Comparison of ENCODE assay signal across 10 mouse cellular contexts in the genomic region with DNA sequence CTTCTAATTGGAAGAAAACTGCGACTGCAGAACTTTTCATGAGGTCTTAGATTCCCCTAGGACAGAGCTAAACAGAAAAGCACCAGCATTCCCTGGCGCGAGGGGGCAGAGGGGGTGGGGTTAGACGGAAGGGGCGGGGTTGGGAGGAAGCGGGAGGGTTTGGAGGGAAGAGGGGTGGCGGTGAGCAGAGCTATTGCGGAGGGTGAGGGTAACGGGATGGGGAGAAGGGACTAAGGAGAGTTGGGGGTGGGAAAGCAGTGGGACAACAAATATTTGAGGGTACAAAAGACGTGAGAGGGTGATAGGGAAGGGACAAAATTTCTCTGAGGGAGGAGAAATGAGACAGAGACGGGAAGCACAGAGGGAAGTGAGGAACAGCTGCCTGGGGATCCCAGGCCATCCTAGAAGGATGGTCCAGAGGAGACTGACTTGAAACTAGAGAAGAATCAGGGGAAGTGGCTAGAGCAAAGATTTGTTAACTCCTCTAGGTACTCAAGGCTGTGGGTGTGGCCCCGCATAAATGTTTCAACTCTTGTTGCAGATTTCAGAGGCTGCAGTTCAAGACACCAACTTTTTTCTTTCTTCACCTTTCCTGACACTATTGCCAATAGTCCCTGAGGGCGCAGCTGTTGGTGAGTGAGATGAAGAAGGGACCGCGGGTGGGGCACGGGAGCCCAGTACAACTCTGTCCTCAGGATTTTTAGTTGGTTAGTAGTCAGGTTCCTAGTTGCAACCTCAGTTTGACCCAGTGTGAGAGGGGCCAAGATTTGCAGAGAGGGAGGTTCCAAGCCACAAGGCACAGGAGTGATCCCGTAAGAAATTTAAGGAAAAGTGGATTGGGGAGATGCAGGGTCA. TPM values are rescaled to one million over a fixed set of nuclear protein-coding genes. Genes with fewer than 3 reads are reported as not detected.
A peak's percentile ranks its signal among the peaks of the same experiment; 100 is the strongest.
DNase-seq lines count a peak whose midpoint lies in the region; ATAC-seq lines count a peak whose summit lies in the region.
"Not testable (repeated sequence)": the region's sequence is repeated elsewhere in the genome, so short reads cannot be mapped to it uniquely, and the experiment has no call there.
"Had no signal": no experiment of that assay in that cellular context is flagged by ENCODE, and none has a peak within 500 bp of the region (broad histone marks: within the 10 kb centered on the region; RNA-seq: fewer than 3 reads in every experiment).

No protein-coding gene starts in this region.

- not testable (repeated sequence) for H3K9ac ChIP-seq in hindbrain, embryonic 11.5 days (ENCODE audit: low read depth, low read length); kidney, embryonic 14.5 days (ENCODE audit: low read depth, low read length); limb, embryonic 15.5 days; neural tube, embryonic 15.5 days (replicated peaks)

- H3K4me3 ChIP-seq in forebrain, embryonic 10.5 days: peak overlapping the region; percentile 33; the same call in 1 of the 2 replicates
- not testable (repeated sequence) for H3K4me3 ChIP-seq in hindbrain, embryonic 11.5 days (ENCODE audit: low read depth, low read length); kidney, embryonic 14.5 days (ENCODE audit: low read length); limb, embryonic 15.5 days; neural tube, embryonic 15.5 days (replicated peaks)
- H3K4me3 ChIP-seq in midbrain, embryonic 10.5 days: peak overlapping the region; percentile 24; the same call in 1 of the 2 replicates

- WGBS in forebrain, embryonic 10.5 days: 15% methylated on average over 11 of the region's 17 CpGs
- WGBS in hindbrain, embryonic 11.5 days: 15% methylated on average over 12 of the region's 17 CpGs
- WGBS in kidney, embryonic 14.5 days: 10% methylated on average over 12 of the region's 17 CpGs
- 14% methylated on average over 13 of the region's 17 CpGs for whole genome bisulfite sequencing in limb, embryonic 15.5 days
- 15% methylated on average over 12 of the region's 17 CpGs for WGBS in midbrain, embryonic 10.5 days
- WGBS in neural tube, embryonic 15.5 days: 15% methylated on average over 12 of the region's 17 CpGs

- H3K36me3 ChIP-seq in forebrain, embryonic 10.5 days (replicated peaks); hindbrain, embryonic 11.5 days (ENCODE audit: control insufficient read depth, insufficient read depth, low read length); kidney, embryonic 14.5 days (ENCODE audit: control insufficient read depth, insufficient read depth, low read length); limb, embryonic 15.5 days; midbrain, embryonic 10.5 days; neural tube, embryonic 15.5 days: not testable (repeated sequence)

- peak; percentile 79 for ATAC-seq in hindbrain, embryonic 11.5 days (ENCODE audit: low FRiP score)
- peak; percentile 86 for ATAC-seq in kidney, embryonic 14.5 days (ENCODE audit: low FRiP score, low TSS enrichment)
- ATAC-seq in limb, embryonic 15.5 days (ENCODE audit: insufficient number of reproducible peaks, low FRiP score, low TSS enrichment, low read depth): peak; percentile 58; the same call in 1 of the 2 replicates
- not testable (repeated sequence) for ATAC-seq in neural tube, embryonic 15.5 days (ENCODE audit: low FRiP score)

- not testable (repeated sequence) for H3K4me1 ChIP-seq in forebrain, embryonic 10.5 days; hindbrain, embryonic 11.5 days (replicated peaks; ENCODE audit: control insufficient read depth, insufficient read depth, low read length); kidney, embryonic 14.5 days (ENCODE audit: control insufficient read depth, insufficient read depth, low read length); limb, embryonic 15.5 days; midbrain, embryonic 10.5 days; neural tube, embryonic 15.5 days

- not testable (repeated sequence) for H3K9me3 ChIP-seq in forebrain, embryonic 10.5 days; hindbrain, embryonic 11.5 days (ENCODE audit: control insufficient read depth, low read length); kidney, embryonic 14.5 days (ENCODE audit: control insufficient read depth, low read length); limb, embryonic 15.5 days; midbrain, embryonic 10.5 days (replicated peaks); neural tube, embryonic 15.5 days (replicated peaks)

- not testable (repeated sequence) for H3K27ac ChIP-seq in forebrain, embryonic 10.5 days; hindbrain, embryonic 11.5 days (ENCODE audit: low read depth, low read length); kidney, embryonic 14.5 days (ENCODE audit: low read depth, low read length); limb, embryonic 15.5 days; midbrain, embryonic 10.5 days (replicated peaks); neural tube, embryonic 15.5 days (replicated peaks)

- DNase-seq in embryo, embryonic 10.5 days (ENCODE audit: low spot score): peak; percentile 40
- DNase-seq in forebrain, embryonic 10.5 days (ENCODE audit: extremely low spot score, low spot score): peak; percentile 15
- DNase-seq in heart, adult 11 months: peak; percentile 53
- peak; percentile 20 for DNase-seq in hindbrain, embryonic 11.5 days (ENCODE audit: low spot score)
- DNase-seq in midbrain, embryonic 10.5 days (ENCODE audit: low spot score): not testable (repeated sequence)

- 0 out of 2 replicates have a peak overlapping the region, but pooled peaks have one; percentile 3 for H3K4me2 ChIP-seq in hindbrain, embryonic 11.5 days (replicated peaks; ENCODE audit: low read depth, low read length)
- peak overlapping the region; percentile 24; the same call in 1 of the 2 replicates for H3K4me2 ChIP-seq in kidney, embryonic 14.5 days (replicated peaks; ENCODE audit: low read depth, low read length)
- peak overlapping the region; percentile 22; the same call in 1 of the 2 replicates for H3K4me2 ChIP-seq in limb, embryonic 15.5 days
- peak overlapping the region; percentile 27; the same call in 1 of the 2 replicates for H3K4me2 ChIP-seq in neural tube, embryonic 15.5 days

- not testable (repeated sequence) for H3K27me3 ChIP-seq in forebrain, embryonic 10.5 days (ENCODE audit: poor library complexity, severe bottlenecking); hindbrain, embryonic 11.5 days (ENCODE audit: control insufficient read depth, insufficient read depth, low read length); kidney, embryonic 14.5 days (ENCODE audit: control insufficient read depth, insufficient read depth, low read length); limb, embryonic 15.5 days; midbrain, embryonic 10.5 days (ENCODE audit: low read depth, poor library complexity, severe bottlenecking); neural tube, embryonic 15.5 days (replicated peaks)

RNA-seq across cellular contexts. Expression of a gene that starts 15.2 kb away (rescaled TPM):
- 0.26 and 0.74 TPM in 2 replicates for polyA plus RNA-seq in forebrain, embryonic 10.5 days (2016; fragmentation: Nextera tagmentation; extraction: Ambion mirVana)
- 1.7 and 2.9 TPM in 2 replicates for polyA plus RNA-seq in hindbrain, embryonic 11.5 days (2014; fragmentation: Nextera tagmentation; extraction: Ambion mirVana)
- polyA plus RNA-seq in kidney, embryonic 14.5 days (2014; fragmentation: Nextera tagmentation; extraction: Ambion mirVana): 1.2 and 1.5 TPM in 2 replicates
- 0.55 and 0.67 TPM in 2 replicates for polyA plus RNA-seq in limb, embryonic 15.5 days (2015; fragmentation: Nextera tagmentation; extraction: Ambion mirVana)
- polyA plus RNA-seq in midbrain, embryonic 10.5 days (2016; fragmentation: Nextera tagmentation; extraction: Ambion mirVana): 1.3 and 1.5 TPM in 2 replicates
- polyA plus RNA-seq in neural tube, embryonic 15.5 days (2015; fragmentation: Nextera tagmentation; extraction: Ambion mirVana): 0.23 and 0.46 TPM in 2 replicates

RNA-seq across cellular contexts. Expression of a gene that starts 15.2 kb away (rescaled TPM):
- 9.4 and 9.9 TPM in 2 replicates for polyA plus RNA-seq in forebrain, embryonic 10.5 days (2016; fragmentation: Nextera tagmentation; extraction: Ambion mirVana)
- polyA plus RNA-seq in hindbrain, embryonic 11.5 days (2014; fragmentation: Nextera tagmentation; extraction: Ambion mirVana): 10.7 and 11.7 TPM in 2 replicates
- polyA plus RNA-seq in kidney, embryonic 14.5 days (2014; fragmentation: Nextera tagmentation; extraction: Ambion mirVana): 12.2 and 14.6 TPM in 2 replicates
- 6.8 and 7.1 TPM in 2 replicates for polyA plus RNA-seq in limb, embryonic 15.5 days (2015; fragmentation: Nextera tagmentation; extraction: Ambion mirVana)
- 18.3 and 21.8 TPM in 2 replicates for polyA plus RNA-seq in midbrain, embryonic 10.5 days (2016; fragmentation: Nextera tagmentation; extraction: Ambion mirVana)
- polyA plus RNA-seq in neural tube, embryonic 15.5 days (2015; fragmentation: Nextera tagmentation; extraction: Ambion mirVana): 0.91 and 1.4 TPM in 2 replicates
- polyA plus RNA-seq: frontal cortex, adult 2 months; midbrain, postnatal 0 days had no signal

RNA-seq across cellular contexts. Expression of a gene that starts 24.5 kb away (rescaled TPM):
- polyA plus RNA-seq in forebrain, embryonic 10.5 days (2016; fragmentation: Nextera tagmentation; extraction: Ambion mirVana): 19.7 and 21.0 TPM in 2 replicates
- 15.1 and 16.6 TPM in 2 replicates for polyA plus RNA-seq in hindbrain, embryonic 11.5 days (2014; fragmentation: Nextera tagmentation; extraction: Ambion mirVana)
- polyA plus RNA-seq in kidney, embryonic 14.5 days (2014; fragmentation: Nextera tagmentation; extraction: Ambion mirVana): 35.5 and 42.1 TPM in 2 replicates
- 10.8 and 17.5 TPM in 2 replicates for polyA plus RNA-seq in limb, embryonic 15.5 days (2015; fragmentation: Nextera tagmentation; extraction: Ambion mirVana)
- 25.1 and 37.3 TPM in 2 replicates for polyA plus RNA-seq in midbrain, embryonic 10.5 days (2016; fragmentation: Nextera tagmentation; extraction: Ambion mirVana)
- 1.6 and 3.4 TPM in 2 replicates for polyA plus RNA-seq in neural tube, embryonic 15.5 days (2015; fragmentation: Nextera tagmentation; extraction: Ambion mirVana)
